Mouse (Mus musculus) adrenal gland, postnatal 10 days (tissue): ENCODE results near the gene Cipc. TPM values are rescaled to one million over a fixed set of nuclear protein-coding genes. Genes with fewer than 3 reads are reported as not detected.

Experiments used
- DNase-seq: peaks from one replicate; pipeline ENCODE4 v3.0.0; 2021; ENCODE audit warnings: mixed read lengths
- long read RNA-seq, 2 experiments: library from polyadenylated mRNA; stranded (forward); transcript quantifications; one replicate each; pipeline ENCODE4 v2.0.0; 2021
- total RNA-seq, 2 experiments: library from RNA; stranded (reverse); gene quantifications; 2 replicates each; pipeline ENCODE4 v1.2.3; 2021

The Cipc gene
- 10 to 100 TPM; 21.0 to 23.7 TPM for total RNA-seq
- long read RNA-seq, experiment 1, full-length matches to known transcripts = 5 of 10 reads
- long read RNA-seq, experiment 1, partial matches to known transcripts = 2 of 10 reads
- long read RNA-seq, experiment 1, other reads (novel, unspliced or antisense) = 3 of 10 reads
- long read RNA-seq, experiment 2, full-length matches to known transcripts = 16 of 16 reads
- long read RNA-seq, experiment 2, partial matches to known transcripts = 0 of 16 reads
- long read RNA-seq, experiment 2, other reads (novel, unspliced or antisense) = 0 of 16 reads

DNA sequence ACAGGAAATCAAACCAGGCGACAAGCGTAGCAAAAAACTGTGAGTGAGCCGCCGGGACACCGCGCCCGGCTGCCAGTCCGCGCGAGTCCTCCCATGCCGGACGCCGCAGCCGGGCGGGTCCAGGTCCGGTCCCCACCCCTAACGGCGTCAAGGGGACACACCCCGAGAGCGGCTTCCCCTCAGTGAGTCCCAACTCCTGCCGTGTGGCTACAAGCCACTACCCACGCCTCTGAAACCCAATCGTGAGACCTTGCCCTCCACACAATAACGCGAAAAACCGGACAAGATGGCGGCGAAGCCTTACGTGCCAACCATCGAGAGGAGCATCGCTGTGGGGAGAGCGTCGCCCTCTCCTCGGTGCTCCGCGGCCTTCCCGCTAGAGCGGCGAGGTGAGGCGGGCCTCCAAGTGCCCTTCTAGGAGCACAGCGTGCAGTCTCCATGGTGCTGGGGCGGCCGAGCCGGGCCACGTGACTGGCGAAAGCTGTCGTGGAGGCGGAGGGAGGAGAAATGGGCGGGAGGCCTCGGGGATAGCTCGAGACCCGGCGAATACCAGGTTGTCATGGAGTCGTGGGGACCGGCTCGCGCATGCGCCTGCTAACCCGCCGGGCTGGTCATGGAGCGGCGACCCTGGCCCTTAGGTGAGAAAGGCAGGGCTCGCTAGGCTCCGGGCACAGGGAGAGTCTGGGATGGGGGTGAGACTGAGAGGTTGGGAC, at the start of gene Cipc:
Gene Cipc, plus strand, starts transcription at position 182 of the 713 bp plus-strand sequence.
- peak; percentile 98 for DNase-seq

DNA sequence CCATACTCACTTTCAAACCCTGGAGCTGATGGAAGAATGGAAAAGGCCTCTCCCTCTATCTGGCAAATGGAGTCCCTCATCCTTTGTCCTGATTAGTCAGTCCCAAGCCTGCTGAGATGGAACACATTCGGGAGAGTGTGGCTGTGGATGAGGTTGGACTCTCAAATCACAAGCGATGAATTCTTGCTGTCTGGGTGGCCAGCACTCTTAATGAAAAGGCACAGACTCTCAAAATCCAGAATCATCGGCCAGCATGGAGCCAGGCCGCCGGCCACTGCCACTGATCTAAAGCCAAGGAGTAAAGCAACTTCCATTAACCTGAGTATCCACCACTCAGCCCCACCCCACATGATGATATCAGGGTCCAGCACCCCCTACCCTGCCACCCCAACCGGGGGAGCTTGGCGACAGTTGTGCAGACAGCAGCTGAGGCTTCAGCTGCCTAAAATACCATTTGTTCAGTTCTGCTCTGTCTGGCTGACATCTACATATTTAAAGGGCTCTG, 49.0 kb upstream of the Cipc start:
- no peak for DNase-seq

DNA sequence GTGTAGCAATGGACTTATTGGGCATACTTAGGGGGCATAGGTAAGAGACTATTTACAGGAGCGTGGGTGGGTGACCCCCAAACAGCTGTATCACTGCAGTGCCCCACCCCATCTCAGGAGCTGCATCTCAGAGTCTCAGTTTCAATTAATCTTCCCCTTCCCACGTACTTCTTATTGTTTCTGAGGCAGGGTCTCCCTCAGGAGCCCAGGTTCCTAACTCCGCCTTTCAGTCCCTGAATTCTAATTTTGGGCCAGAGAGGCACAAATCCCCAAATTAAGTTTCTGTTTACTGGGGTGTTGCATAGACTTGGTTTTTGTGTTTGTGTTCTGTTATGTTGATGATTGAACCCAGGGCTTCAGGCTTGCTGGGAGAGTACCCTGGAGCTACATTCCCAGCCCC, 48.4 kb upstream of the Cipc start:
- no peak for DNase-seq

DNA sequence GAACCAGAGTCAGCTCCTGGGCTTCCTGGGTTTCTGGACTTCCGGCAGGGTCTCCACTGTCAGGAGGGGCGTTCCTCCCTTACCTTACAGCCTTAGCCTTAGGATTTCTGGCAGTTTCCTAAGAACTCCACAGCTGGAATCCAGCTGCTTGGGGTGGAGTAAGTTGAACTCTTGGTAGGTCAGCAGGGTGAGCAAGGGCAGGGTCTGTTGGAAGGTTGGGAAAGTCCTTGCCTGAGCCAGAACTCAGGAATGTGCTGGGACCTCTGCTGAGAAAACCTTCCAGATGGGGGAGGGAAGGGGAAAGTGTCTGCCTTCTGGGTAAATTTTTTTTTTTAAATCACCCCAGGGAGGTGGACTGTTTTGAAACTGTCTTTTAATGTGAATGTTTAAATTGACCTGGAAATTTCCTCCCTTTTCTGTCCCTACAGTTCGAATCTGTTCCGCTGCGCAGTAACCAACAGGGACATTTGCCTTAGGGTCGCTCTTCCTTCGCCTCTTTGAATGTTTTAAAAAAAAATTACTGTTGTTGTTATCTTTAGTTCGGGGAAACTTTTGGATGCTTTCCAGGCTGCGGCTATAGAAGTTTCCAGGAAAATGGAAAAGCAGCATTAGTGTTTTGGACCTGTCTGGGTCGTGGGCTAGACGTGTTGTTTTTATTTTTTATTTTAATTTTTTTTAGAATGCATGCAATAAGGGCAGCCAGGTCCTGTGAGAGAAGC, 47.2 kb upstream of the Cipc start:
- no peak for DNase-seq

GRCm38 (mm10) chr12:86903828-86904806, 42.7 kb upstream of the Cipc start:
- no peak for DNase-seq

DNA sequence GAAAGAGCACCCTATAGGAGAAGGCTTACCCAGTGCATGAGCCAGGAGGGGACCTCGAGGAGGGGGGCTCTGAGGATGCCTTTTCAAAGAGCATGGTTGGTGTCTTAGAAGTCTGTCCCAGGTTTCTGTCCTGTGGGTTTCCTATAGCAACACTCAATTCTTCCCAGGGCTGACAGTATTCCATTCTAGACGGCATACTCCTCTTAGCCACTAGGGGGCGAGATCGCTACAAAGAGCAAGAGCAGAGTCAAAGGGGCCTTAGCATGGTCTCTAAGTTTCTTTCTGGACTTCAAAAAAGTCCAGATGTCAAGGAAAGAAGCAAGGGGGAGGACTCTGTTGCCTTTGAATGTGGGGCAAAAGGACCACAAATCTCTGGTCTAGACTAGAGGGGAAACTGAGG, 41.6 kb upstream of the Cipc start:
- DNase-seq = peak; percentile 68

GRCm38 (mm10) chr12:86905876-86906275, 41.0 kb upstream of the Cipc start:
- DNase-seq = no peak

GRCm38 (mm10) chr12:86906395-86906794, 40.4 kb upstream of the Cipc start:
- peak; percentile 91 for DNase-seq

DNA sequence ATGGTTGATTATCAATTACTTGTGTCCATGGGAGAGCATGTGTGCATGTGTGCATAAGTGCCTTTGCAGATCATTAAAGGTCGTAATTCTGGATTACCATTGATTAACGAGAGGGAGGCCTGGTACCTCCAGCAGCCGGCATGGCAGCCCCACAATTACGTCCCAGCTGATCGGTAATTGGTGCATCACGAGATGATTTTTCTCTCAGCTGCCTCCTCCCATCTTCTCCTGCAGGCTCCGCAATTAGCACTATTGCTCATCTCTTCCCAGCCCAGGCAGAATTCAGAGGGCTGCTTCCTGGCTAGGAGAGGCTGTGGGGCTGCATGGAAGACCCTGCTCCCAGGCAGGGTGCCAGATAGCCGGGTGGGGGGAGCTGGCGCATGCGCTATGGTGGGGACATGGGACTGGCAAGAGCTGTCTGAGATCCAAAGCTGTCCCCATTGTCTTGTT, 35.3 kb upstream of the Cipc start:
- DNase-seq = no peak

DNA sequence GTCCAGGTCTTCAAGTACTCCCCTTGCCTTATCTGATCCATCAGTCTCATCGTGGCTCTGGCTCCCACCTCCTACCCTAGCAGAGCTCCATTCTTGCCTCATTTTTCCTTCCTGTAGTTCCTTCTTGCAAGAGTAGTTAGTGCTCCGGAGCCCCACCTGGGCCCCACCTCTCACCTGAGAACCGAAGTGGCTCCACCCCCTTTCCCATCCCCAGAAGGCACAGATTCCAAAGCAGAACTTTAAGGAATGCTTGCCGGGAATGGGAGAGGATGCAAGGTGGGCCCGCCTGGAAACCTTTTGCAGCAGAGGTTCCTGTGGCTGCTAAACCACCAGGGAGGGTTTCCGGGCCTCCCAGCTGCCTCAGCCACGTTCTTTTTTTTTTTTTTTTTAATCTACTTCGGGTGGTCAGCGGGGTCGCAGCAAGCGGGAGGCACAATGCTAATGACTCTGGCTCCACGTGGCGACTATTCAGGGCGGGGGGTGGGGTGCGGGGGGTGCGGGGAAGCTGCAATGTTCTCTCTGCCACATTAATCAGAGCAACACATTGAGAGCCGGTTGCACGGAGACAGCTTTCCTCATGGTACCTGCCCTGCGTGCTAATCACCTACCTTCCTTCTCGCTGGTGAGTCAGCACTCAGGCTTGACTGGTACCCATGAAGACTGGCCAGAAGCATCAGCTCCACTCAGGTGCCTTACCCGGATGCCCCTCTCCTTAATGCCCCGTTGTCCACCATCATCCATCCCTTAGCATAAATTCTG, 34.3 kb upstream of the Cipc start:
- no peak for DNase-seq

GRCm38 (mm10) chr12:86914351-86914750, 32.5 kb upstream of the Cipc start:
- no peak for DNase-seq

DNA sequence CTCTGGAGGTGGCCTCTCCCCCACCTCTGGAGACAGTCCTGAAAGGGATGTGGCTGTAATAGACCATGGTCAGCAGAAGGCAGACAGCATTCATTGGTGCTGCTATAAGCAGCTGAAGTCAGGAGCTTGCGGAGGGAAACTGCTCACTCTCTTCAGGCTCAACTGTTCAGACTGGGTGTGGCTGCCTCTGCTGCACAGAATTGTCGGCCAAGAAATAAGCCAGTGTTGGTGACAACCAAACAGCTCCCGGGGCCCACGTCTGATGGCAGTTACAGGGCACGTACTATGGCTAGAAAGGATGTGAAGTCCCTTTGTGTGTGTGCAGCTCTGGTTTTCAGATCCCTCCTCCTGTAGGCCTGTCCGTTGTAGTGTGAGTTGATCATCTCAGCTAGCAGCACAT, 32.1 kb upstream of the Cipc start:
- no peak for DNase-seq

DNA sequence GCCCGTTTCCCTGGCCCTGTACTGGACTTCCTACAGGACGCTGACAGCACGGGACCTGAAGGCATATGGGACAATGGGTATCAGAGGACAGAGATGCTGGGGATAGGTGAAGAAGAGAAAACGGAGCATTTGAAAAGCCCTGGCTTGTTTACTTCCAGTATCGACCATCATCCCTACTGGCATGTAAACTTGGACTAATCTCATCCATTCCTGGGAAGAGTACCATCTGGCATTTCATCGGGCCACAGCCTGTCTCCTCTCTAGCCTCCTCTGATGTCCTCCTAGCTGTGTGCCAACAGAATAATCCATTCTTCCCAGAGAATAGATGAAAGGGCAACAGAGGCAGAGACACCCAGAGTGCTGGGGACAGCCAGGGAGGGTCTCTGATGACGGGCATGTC, 31.2 kb upstream of the Cipc start:
- DNase-seq = no peak

DNA sequence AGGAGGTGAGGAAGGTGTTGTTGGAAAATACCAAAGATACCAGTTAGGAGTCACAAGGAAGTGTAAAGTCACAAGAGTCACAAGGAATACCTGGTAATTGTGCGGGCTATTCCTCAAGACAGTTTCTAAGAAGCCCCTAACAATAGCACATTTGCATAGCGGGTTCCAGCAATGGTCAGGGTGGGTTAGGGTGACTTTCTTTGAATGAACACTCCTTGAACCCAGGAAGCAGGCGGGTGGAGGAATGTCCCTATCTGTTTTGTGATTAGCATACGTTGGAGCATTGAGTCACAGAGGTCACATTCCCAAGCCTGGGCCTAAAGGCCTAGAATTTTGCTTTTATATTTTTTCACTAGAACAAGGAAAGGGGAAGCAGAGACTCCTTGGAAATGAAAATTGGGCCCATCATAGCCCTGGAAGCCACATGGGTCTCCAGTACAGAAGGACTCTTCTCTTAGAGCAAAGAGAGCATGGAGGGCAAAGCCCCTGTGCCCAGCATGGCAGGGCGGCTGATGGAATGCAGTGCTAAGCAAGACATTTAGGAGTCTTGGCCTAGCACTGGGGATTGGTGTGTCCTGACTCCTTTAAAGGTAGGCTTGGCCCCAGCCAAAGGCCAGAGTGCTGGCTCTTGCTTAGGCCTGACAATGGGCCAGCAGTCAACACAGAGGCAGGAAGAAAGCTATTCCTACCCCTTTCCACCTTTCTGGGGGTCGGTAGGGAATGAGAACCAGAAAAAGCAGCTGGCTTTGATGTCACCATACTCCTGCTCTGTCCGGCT, 29.9 kb upstream of the Cipc start:
- DNase-seq = no peak

GRCm38 (mm10) chr12:86918361-86918967, 28.4 kb upstream of the Cipc start:
- no peak for DNase-seq

DNA sequence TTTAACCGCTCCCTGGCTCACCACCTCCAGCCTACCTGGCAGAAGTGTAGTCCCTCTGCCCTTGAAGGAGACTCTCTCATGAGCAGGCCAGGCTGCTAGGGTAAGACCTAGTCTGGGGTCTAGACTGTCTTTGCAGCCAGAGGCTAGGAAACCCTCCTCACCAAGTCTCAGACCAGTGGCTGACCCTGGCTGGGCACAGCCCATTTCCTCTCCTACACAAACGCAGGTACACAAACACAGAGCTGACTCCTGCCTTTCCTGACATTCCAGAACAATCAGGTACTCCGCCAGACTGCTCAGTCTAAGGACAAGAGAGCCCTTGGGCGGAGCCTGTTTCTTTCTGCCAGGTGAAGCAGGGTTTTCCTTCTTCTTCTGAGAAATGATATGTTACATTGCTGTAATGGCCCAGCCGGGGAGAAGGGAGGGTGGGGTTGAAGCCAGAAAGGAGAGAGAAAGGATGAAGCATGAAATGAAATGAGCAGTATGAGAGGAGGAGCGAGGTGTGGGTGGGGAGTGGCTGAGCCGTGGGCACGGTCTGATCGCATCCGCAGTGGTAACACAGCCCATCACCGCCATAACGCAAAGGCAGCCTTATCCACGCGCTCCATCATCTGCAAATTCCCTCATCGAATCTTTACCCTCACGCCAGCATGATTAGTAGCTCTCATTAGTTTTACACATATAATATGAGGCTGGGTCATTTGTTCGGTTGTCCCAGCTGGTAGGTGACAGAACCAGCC, 27.7 kb upstream of the Cipc start:
- no peak for DNase-seq

DNA sequence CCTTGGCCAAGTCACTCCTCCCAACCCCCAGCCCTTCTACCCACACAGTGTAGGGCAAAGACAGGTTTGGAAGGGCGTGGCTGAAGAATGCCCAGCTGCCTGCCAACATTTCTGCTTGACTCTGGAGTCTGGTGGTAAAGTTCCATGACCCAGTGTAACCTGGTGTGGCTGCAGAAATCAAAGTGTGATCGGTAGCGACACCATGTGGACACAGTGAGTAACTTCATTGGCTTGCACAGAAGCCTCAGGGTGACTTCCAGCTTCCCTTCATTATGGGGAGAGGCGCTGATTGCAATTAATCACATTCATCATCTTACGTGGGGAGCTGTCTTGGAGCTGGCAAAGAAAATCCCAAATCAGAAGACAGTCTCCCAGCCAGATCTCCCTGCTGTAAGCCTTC, 23.0 kb upstream of the Cipc start:
- peak; percentile 84 for DNase-seq

- DNase-seq = no peak
These were observed 15.7 kb upstream of the Cipc start for GRCm38 (mm10) chr12:86930934-86931729.
